Mouse (Mus musculus): ENCODE measurements around the gene Fmod.

GRCm38 (mm10) chr1:134057736-134058135, 20.7 kb downstream of the Fmod start:
- TF ChIP-seq CTCF (IDR thresholded peaks at IDR 0.05) (no peak), EP300 (IDR thresholded peaks at IDR 0.05) (no peak)
